Mouse (Mus musculus): ENCODE data around the gene Dyrk1a. TPM values are rescaled to one million over a fixed set of nuclear protein-coding genes. Genes with fewer than 3 reads are reported as not detected.
A peak's percentile ranks its signal among the peaks of the same experiment; 100 is the strongest.

The Dyrk1a gene
- total RNA-seq, 1 experiment = 33.2 TPM

GRCm38 (mm10) chr16:94601089-94601488 is 31.3 kb downstream of the Dyrk1a start:
- in situ Hi-C loops (cut with MboI; ENCODE audit: low sequenced_read_pairs in 2 of 2, unreplicated experiment in 2 of 2) = no loop called here
- Histone ChIP-seq H3K27ac (ENCODE audit: insufficient read depth, low read depth, low read length, poor library complexity, severe bottlenecking) (no peak overlapping the region; the same call in 1 of the 2 replicates), H3K4me1 (ENCODE audit: control insufficient read depth in 2 of 2, insufficient read depth in 2 of 2, low read length in 2 of 2, poor library complexity in 1 of 2) (peaks cover 5 to 22% of the 10 kb centered on the region in 2 experiments; a peak in 3 of 4 replicates), H3K4me3 (ENCODE audit: insufficient read depth in 1 of 2, low read depth in 1 of 2, low read length in 2 of 2, poor library complexity in 1 of 2, severe bottlenecking in 1 of 2) (no peak overlapping the region), H3K9ac (ENCODE audit: insufficient read depth, low read depth, low read length, poor library complexity, severe bottlenecking) (no peak overlapping the region), H3K36me3 (ENCODE audit: control insufficient read depth, insufficient read depth, low read length, poor library complexity, severe bottlenecking) (no peaks in the 10 kb centered on the region), H3K9me3 (ENCODE audit: control insufficient read depth, insufficient read depth, low read depth, low read length) (no peaks in the 10 kb centered on the region)
- TF ChIP-seq ZC3H11A (IDR thresholded peaks at IDR 0.05; ENCODE audit: borderline replicate concordance, low read depth, low read length) = no peak
- no peak for TF ChIP-seq CHD2 (IDR thresholded peaks at IDR 0.05; ENCODE audit: low read depth, low read length)
- no peak for TF ChIP-seq ZNF384 (IDR thresholded peaks at IDR 0.05; ENCODE audit: low read depth, low read length)
- TF ChIP-seq MAFK (IDR thresholded peaks at IDR 0.05; ENCODE audit: insufficient read depth, low read depth, low read length) = no peak
- no peak for TF ChIP-seq HCFC1 (IDR thresholded peaks at IDR 0.05; ENCODE audit: borderline replicate concordance, insufficient read depth, low read length)
- DNase-seq (ENCODE audit: low read depth, low spot score) = no peak

- Histone ChIP-seq H3K4me3 (ENCODE audit: insufficient read depth in 1 of 2, low read depth in 1 of 2, low read length in 2 of 2, poor library complexity in 1 of 2, severe bottlenecking in 1 of 2) (no peak overlapping the region), H3K27ac (ENCODE audit: insufficient read depth, low read depth, low read length, poor library complexity, severe bottlenecking) (no peak overlapping the region), H3K36me3 (ENCODE audit: control insufficient read depth, insufficient read depth, low read length, poor library complexity, severe bottlenecking) (no peaks in the 10 kb centered on the region), H3K4me1 (ENCODE audit: control insufficient read depth in 2 of 2, insufficient read depth in 2 of 2, low read length in 2 of 2, poor library complexity in 1 of 2) (peaks cover 9 to 23% of the 10 kb centered on the region in 2 experiments; a peak in 3 of 4 replicates), H3K9ac (ENCODE audit: insufficient read depth, low read depth, low read length, poor library complexity, severe bottlenecking) (no peak overlapping the region), H3K9me3 (ENCODE audit: control insufficient read depth, insufficient read depth, low read depth, low read length) (no peaks in the 10 kb centered on the region)
- peak; percentile 48 for DNase-seq (ENCODE audit: low read depth, low spot score)
- TF ChIP-seq CHD2 (IDR thresholded peaks at IDR 0.05; ENCODE audit: low read depth, low read length) = no peak
- TF ChIP-seq HCFC1 (IDR thresholded peaks at IDR 0.05; ENCODE audit: borderline replicate concordance, insufficient read depth, low read length) = no peak
- TF ChIP-seq MAFK (IDR thresholded peaks at IDR 0.05; ENCODE audit: insufficient read depth, low read depth, low read length) = no peak
- no peak for TF ChIP-seq ZC3H11A (IDR thresholded peaks at IDR 0.05; ENCODE audit: borderline replicate concordance, low read depth, low read length)
- TF ChIP-seq ZNF384 (IDR thresholded peaks at IDR 0.05; ENCODE audit: low read depth, low read length) = no peak
- in situ Hi-C loops (cut with MboI; ENCODE audit: low sequenced_read_pairs in 2 of 2, unreplicated experiment in 2 of 2) = no loop called here
Measured at GRCm38 (mm10) chr16:94601540-94601953, 31.7 kb downstream of the Dyrk1a start.

GRCm38 (mm10) chr16:94602188-94602587 is 32.4 kb downstream of the Dyrk1a start:
- no peak overlapping the region for H3K4me3 ChIP-seq (ENCODE audit: insufficient read depth in 1 of 2, low read depth in 1 of 2, low read length in 2 of 2, poor library complexity in 1 of 2, severe bottlenecking in 1 of 2)
- TF ChIP-seq HCFC1 (IDR thresholded peaks at IDR 0.05; ENCODE audit: borderline replicate concordance, insufficient read depth, low read length) = no peak
- TF ChIP-seq MAFK (IDR thresholded peaks at IDR 0.05; ENCODE audit: insufficient read depth, low read depth, low read length) = no peak
- no peak for TF ChIP-seq CHD2 (IDR thresholded peaks at IDR 0.05; ENCODE audit: low read depth, low read length)
- TF ChIP-seq ZNF384 (IDR thresholded peaks at IDR 0.05; ENCODE audit: low read depth, low read length) = no peak
- TF ChIP-seq ZC3H11A (IDR thresholded peaks at IDR 0.05; ENCODE audit: borderline replicate concordance, low read depth, low read length) = no peak
- no peaks in the 10 kb centered on the region for H3K36me3 ChIP-seq (ENCODE audit: control insufficient read depth, insufficient read depth, low read length, poor library complexity, severe bottlenecking)
- H3K9ac ChIP-seq (ENCODE audit: insufficient read depth, low read depth, low read length, poor library complexity, severe bottlenecking) = no peak overlapping the region
- peaks cover 9 to 23% of the 10 kb centered on the region in 2 experiments; a peak in 3 of 4 replicates for H3K4me1 ChIP-seq (ENCODE audit: control insufficient read depth in 2 of 2, insufficient read depth in 2 of 2, low read length in 2 of 2, poor library complexity in 1 of 2)
- peak overlapping the region; percentile 5; the same call in 1 of the 2 replicates for H3K27ac ChIP-seq (ENCODE audit: insufficient read depth, low read depth, low read length, poor library complexity, severe bottlenecking)
- DNase-seq (ENCODE audit: low read depth, low spot score) = no peak
- in situ Hi-C loops (cut with MboI; ENCODE audit: low sequenced_read_pairs in 2 of 2, unreplicated experiment in 2 of 2) = no loop called here
- no peaks in the 10 kb centered on the region for H3K9me3 ChIP-seq (ENCODE audit: control insufficient read depth, insufficient read depth, low read depth, low read length)

- Histone ChIP-seq H3K27ac (ENCODE audit: insufficient read depth, low read depth, low read length, poor library complexity, severe bottlenecking) (peak overlapping the region; percentile 5; the same call in 1 of the 2 replicates), H3K9me3 (ENCODE audit: control insufficient read depth, insufficient read depth, low read depth, low read length) (no peaks in the 10 kb centered on the region), H3K4me1 (ENCODE audit: control insufficient read depth in 2 of 2, insufficient read depth in 2 of 2, low read length in 2 of 2, poor library complexity in 1 of 2) (peaks cover 9 to 23% of the 10 kb centered on the region in 2 experiments; a peak in 3 of 4 replicates), H3K36me3 (ENCODE audit: control insufficient read depth, insufficient read depth, low read length, poor library complexity, severe bottlenecking) (no peaks in the 10 kb centered on the region), H3K4me3 (ENCODE audit: insufficient read depth in 1 of 2, low read depth in 1 of 2, low read length in 2 of 2, poor library complexity in 1 of 2, severe bottlenecking in 1 of 2) (no peak overlapping the region), H3K9ac (ENCODE audit: insufficient read depth, low read depth, low read length, poor library complexity, severe bottlenecking) (no peak overlapping the region)
- no peak for DNase-seq (ENCODE audit: low read depth, low spot score)
- TF ChIP-seq ZNF384 (IDR thresholded peaks at IDR 0.05; ENCODE audit: low read depth, low read length) (no peak), CHD2 (IDR thresholded peaks at IDR 0.05; ENCODE audit: low read depth, low read length) (no peak), HCFC1 (IDR thresholded peaks at IDR 0.05; ENCODE audit: borderline replicate concordance, insufficient read depth, low read length) (no peak), ZC3H11A (IDR thresholded peaks at IDR 0.05; ENCODE audit: borderline replicate concordance, low read depth, low read length) (no peak), MAFK (IDR thresholded peaks at IDR 0.05; ENCODE audit: insufficient read depth, low read depth, low read length) (no peak)
- in situ Hi-C loops (cut with MboI; ENCODE audit: low sequenced_read_pairs in 2 of 2, unreplicated experiment in 2 of 2) = no loop called here
Measured at GRCm38 (mm10) chr16:94602730-94603129, 32.9 kb downstream of the Dyrk1a start.
